Mouse (Mus musculus) cerebellum, adult 9-11 months (tissue): ENCODE data around the gene Ubtf.
A peak's percentile ranks its signal among the peaks of the same experiment; 100 is the strongest.

Source experiments
- DNase-seq: peaks from one replicate; pipeline ENCODE4 v3.0.0; 2022

Ubtf gene

DNA sequence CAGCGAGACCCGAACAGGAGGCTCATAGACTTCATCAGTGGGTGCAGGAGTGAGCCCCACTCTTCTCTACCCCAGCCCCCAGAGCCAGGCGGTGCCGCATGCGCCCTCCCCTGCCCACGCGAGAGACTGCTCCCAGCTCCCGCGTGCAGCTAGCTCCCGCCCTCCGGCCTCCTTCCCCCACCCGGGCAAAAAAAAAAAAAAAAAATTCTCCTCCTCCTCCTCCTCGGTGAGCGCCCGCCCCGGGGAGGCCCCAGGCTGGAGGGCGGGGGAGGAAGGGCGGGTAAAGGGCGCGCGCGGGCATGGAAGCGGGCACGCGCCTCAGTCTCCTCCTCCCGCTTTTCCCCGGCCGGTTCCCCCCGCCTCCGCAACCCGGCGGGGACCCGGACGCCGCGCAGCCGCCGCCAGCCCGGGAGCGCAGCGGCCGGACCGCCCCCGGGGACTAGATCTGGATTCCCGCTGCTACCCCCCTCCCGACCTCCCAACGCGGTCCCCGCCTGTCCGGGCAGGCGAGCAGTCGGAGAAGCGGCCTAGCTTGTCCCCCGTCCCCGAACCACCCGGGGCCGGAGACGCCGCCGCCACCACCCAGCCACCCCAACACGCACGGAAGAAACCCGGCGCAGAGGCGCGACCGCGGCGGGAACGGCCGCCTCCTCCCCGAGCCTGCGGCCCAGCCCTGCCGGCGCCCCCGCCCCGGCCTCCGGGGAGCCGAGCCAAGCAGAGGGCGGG is 2.8 kb downstream of the Ubtf start:
- peak; percentile 92 for DNase-seq

DNA sequence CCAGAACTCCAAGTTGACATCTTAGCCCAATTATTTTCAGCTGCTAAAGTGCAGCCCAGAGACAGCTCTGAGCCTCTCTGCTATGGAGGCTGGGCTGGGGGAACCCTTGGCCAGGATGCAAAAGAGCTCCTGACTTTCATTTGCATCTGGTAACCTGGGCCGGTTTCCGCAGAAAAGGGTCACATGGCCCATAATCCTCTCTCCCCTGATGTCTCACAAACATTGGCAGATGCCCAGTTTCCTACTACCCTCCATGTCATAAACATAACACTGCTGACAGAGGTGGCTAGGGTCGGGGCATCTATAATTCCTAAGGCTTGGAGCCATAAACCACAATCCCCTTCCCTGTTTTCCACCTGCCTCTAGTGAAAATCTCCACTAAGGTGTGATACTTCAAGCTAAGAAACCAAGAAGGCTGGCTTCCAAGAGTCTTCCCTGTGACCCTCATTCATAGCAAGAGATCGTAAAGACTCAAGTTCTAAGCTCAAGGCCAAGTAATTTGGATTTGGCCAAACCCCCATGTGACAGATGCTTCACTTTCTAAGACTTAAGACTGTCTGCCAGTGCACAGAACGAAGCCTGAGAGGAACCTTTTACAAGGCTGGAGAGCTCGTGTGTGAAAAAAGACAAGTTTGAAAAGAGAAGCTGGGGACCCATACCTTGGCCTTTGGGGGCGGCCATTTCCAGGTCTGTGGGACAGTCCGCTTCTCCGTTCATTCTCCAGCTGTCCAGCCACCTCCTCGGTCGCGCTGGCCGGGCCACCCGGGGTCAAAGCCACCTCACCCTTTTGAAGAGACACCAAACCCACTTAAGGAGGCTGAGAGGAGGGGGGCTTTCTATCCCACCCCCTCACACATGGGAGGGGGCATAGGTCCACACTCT is 3.6 kb downstream of the Ubtf start:
- peak; percentile 71 for DNase-seq

- DNase-seq, result peak; percentile 31
These were observed 5.2 kb downstream of the Ubtf start for GRCm38 (mm10) chr11:102314321-102314720.

DNA sequence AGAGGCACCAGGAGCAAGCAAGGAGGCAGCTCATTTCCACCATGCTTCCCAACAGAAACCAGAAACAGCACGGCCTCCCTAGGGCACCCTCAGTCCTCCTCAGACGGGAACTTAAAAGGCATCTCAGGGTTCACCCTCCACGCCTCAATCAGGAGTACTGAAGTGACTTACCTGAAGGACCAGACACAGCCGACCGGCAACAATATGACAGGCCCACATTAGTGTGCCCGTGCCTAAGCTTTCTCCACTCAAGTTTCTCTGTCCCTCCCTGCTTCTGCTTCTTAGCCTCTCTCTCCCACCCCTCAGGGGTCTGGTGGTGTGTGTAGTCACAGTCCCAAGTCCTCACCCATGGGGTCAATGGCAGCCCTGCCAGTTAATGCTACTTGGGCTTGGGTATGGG is 7.0 kb downstream of the Ubtf start:
- DNase-seq, result no peak

GRCm38 (mm10) chr11:102311966-102312365 is 7.6 kb downstream of the Ubtf start:
- DNase-seq, result no peak

- peak; percentile 61 for DNase-seq
These were observed 8.5 kb downstream of the Ubtf start for GRCm38 (mm10) chr11:102310768-102311695.

GRCm38 (mm10) chr11:102309821-102310617 is 9.5 kb downstream of the Ubtf start:
- peak; percentile 64 for DNase-seq

DNA sequence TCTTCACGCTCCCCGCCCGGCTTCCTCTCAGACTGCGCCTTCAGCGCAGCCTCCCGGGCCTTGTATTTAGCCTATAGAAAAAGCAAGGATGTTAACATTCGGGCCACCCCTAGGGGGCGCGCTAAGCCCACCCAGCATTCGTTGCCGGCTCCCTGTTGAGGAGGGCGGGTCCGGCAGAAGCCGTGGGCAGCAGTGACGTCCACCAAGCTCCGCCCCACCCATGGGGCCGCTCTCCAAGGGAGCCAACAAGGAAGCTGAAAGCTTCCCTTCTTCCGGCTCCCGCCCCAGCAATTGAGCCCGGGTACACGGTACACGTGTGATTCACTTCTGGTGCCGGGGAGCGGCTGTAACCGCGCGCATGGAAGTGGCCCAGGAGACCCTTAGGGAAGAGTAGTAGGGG is 10.6 kb downstream of the Ubtf start:
- peak; percentile 94 for DNase-seq

DNA sequence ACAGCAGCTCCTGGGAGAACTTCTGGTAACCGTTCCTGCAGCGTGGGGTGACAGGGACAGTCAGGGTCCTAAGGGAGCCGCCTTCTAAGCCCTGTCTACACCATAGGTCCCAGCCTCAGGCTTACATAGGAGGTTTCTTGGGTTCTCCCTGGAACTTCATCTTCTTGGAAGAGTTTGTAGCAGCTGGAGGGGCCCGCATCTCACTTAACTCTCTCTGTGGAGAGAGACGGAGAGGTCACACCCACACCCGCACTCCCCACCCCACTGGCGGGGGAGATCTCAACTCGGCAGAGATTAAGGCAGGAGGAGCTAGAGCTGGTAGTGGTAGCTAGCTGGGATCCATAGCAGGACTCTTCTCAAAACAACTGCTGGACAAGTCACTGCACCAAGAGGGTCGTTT is 11.4 kb downstream of the Ubtf start:
- DNase-seq, result no peak

DNA sequence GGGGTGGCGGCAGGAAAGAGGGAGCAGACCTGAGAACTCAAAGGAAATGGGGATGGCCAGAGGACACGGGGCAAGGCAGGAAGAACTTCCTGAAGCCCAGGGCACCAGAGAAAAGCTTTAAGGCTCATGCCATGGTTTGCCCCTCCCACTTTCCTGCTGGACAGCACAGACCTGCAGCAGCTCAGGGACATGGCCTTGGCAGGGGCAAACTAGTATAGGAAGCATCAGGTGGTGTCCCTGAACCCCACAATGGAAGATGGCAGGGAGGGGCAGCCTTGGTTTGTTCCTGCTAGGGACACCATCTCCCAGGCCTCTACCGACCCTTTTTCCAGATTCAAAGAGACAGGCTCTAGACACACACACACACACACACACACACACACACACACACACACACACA is 14.2 kb downstream of the Ubtf start:
- no peak for DNase-seq

- DNase-seq, result no peak
These were observed 15.4 kb downstream of the Ubtf start for GRCm38 (mm10) chr11:102304141-102304540.

DNA sequence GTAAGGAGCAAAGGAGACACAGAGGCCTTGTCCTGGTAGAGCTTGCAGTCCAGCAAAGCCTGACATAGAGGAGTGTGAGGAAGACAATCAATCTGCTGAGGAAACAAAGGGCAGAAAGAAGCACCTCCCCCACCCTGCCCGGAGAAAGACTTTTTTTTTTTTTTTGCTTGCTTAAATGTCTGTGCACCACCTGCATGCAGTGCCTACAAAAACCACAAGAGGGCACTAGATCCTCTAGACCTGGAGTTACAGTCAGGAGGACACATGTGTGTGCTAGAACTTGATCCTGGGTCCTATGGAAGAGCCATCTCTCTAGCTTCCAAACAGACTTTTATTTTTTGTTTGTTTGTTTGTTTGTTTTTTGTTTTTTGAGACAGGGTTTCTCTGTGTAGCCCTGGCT is 19.7 kb downstream of the Ubtf start:
- peak; percentile 60 for DNase-seq

DNA sequence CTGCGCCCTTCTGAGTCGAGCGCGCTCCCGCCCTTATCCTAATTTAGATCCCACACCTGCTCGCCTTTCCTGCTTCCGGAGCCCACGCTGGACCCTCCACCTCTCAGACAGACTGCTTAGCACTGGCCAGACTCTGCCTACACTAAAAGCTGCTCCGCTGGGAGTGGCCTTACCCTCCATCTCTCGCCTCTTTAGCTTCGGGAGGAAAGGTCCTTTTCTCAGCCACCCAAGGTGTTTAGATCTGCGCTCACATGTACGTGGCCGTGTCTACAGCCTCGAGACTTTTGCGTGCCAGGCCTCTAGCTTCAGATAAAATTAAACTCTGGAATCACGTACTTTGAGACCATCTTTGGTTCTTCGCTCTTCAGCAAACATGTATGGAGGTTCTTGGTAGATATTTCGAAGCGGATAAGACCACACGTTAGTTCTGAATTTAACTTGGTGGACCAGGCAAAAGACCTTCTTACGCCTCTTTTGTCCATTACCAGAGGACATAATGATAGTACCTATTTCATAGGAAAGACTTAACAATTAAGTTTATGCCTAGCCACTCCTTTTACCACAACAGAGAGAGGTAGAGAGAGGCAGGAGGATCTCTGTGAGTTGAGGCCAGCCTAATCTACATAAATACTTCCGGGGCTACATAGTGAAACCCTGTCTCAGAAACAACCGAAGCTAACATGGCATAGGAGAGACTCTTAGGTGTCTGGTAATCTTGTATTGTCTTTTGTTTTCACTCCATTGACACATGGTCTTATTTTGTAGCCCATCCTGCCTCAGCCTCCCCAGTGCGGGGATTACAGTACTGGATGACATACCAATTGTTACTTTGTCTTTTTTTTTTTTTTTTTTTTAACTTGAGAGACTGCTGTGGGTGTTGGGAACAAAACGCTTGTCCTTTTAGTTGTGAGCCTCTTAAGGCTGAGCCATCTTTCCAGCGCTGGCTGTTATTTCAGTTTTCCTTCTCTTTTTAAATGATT is 21.7 kb downstream of the Ubtf start:
- peak; percentile 23 for DNase-seq

DNA sequence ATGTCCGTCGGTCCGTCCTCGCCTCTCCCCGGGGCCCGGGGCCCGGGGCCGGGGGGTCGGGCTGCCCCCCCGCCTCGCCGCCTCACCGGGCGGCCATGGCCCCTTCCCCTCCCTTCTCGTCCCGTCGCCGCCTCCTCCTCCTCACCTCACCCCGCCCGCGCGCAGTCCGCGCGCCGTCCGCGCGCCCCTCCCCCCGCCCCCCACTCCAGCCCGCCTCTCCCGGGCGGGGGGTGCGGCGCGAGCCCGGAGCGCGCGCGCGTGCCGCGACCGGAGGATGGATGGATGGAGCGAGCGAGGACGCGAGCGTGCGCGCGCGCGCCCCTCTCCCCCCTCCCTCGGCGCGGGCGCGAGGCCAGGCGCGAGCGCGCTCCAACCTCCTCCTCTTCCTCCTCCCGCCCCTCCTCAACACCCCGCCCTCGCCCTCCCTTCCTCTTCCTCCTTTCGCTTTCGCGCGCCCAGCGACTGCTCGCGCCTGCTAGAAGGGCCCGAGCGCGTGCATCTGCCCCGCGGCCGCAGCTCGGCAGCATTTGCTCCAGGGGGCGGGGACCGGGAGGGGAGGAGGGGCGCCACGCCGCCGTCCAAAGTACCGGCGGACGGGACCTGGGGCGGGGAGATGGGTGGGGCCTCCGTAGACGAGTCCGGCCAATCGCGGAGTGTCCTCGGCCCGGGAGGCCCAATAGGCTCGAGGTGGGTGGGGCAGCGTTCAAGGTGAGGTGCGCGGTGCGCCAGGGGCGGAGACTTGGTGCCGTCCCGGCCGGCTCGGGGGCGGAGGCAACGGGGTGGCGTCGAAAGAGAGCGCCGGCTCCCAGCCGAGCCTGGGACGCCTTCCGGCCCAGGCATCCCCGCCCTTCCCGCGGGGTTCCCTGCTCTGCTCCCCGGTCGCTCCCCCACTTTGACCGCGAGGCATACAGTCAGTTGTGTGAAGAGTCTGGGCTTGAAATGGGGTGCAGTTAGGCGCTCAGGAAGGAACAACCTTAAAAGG is 22.8 kb downstream of the Ubtf start, which contains the start of gene Atxn7l3:
TSS of gene Atxn7l3 (minus strand) at position 141 of the 982 bp plus-strand sequence.
- DNase-seq, result peak; percentile 99

GRCm38 (mm10) chr11:102295598-102296471 is 23.7 kb downstream of the Ubtf start:
- peak; percentile 78 for DNase-seq

DNA sequence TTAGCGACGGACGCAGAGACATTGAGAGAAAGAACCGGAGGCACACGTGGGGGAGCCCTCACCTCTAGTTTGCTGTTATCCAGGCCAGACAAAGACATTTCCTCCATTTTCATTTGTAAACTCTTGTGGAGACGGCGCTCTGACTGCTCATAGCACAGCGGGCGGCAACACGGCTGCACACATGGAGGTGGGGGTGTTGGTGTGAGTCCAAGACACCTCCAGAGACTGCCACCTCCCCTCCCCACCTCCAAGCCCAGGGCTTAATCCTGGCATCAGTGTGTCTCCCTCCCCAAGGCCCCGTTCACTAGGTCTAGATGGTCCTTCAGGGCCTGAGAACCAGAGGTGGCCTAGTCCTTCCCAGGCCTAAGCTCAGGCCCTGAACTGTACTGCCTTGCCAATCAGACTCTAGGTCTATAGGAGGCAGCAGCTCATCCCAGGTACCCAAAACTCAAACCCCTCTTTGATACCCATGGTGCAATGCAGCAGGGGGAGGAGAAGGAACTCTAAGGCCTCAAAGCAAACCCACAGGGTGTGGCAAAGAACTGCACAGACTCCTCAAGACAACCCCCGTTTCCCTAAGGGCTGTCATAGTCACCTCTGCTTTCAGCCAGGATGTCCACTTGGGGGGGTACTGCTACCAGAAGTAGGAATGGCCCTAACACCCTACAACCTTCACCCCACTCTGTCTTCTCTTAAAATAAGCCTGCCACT is 24.5 kb downstream of the Ubtf start:
- peak; percentile 70 for DNase-seq

DNA sequence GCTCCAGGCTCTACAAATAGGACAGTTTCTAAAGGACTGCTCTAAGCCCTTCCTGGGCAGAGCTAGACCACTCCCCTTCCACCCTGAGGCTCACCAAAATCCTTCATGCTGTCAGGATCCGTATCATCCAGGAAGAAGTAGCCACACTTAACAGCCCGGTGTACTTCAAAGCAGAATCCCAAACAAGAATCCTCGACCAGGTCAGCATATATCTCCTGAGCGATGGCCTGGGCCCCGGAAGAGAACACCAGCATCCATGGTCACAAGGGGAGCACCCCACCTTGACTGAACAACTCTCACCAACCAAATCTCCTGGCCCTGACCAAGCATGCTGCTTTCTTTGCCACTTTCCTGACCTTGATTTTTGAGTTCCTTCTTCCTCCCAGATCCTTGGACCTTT is 25.1 kb downstream of the Ubtf start:
- DNase-seq, result peak; percentile 44

DNA sequence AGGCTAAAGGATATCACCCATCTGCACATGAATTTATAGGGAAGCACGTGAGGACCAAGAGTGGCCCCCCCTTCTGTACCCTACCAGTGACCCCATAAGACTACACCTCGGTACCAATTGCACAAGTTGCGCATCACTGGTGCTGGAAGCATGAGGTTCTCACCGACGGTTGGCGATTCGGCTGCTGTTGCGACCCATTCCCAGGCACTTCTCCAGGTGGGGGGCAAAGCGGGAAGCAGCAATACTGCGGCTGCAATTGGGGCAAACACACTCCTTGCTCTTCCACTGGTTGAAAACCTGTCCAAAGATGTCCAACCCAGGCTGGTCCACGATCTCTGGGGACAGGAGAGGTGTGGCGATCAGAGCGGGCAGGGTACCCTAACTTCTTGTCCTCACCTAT is 25.6 kb downstream of the Ubtf start:
- DNase-seq, result peak; percentile 56
